Mouse (Mus musculus) liver, postnatal 0 days (tissue): ENCODE results near the gene Ak4.

Source experiments
- CTCF ChIP-seq: sonication (generic); IDR thresholded peaks from 2 replicates; pipeline ENCODE4 v1.5.1; 2016; ENCODE audit warnings: antibody characterized with exemption, low read depth
- EP300 ChIP-seq: IDR thresholded peaks from 2 replicates; pipeline ENCODE4 v1.6.1; 2016; ENCODE audit warnings: antibody characterized with exemption, low read depth, mild to moderate bottlenecking

GRCm38 (mm10) chr4:101425119-101425518 lies 6.0 kb downstream of the Ak4 start:
- TF ChIP-seq CTCF (no peak), EP300 (no peak)
